Mouse (Mus musculus) ES-E14 (cell line): ENCODE data around the gene Fank1. TPM values are rescaled to one million over a fixed set of nuclear protein-coding genes. Genes with fewer than 3 reads are reported as not detected.

Experiments used
- DNase-seq: peaks from one replicate; pipeline ENCODE4 v3.0.0-alpha.2; 2013; ENCODE audit warnings: low read depth, low spot score
- H3K27ac ChIP-seq: 2 replicates; pipeline ENCODE4 v1.5.1; 2012; ENCODE audit warnings: low read depth, mild to moderate bottlenecking, low read length, moderate library complexity, mixed read lengths; ENCODE audit not compliant: poor library complexity, insufficient read depth, severe bottlenecking
- H3K36me3 ChIP-seq: 2 replicates; pipeline ENCODE4 v1.6.1; 2012; ENCODE audit warnings: mild to moderate bottlenecking, low read length, moderate library complexity, mixed read lengths; ENCODE audit not compliant: control insufficient read depth, poor library complexity, insufficient read depth, severe bottlenecking
- H3K4me1 ChIP-seq, 2 experiments: fragments of 150-350 bp in 1 of 2; sonication (generic) in 1 of 2; 2 replicates each; pipeline ENCODE4 v1.6.1; 2012; ENCODE audit warnings: low read length in 2 of 2, mild to moderate bottlenecking in 1 of 2, mixed read lengths in 1 of 2; ENCODE audit not compliant: control insufficient read depth in 2 of 2, insufficient read depth in 2 of 2, poor library complexity in 1 of 2
- H3K4me3 ChIP-seq, 2 experiments: fragments of 150-350 bp in 1 of 2; sonication (generic) in 1 of 2; 2 replicates each; pipeline ENCODE4 v1.5.1; 2012; ENCODE audit warnings: low read length in 2 of 2, low read depth in 1 of 2, mild to moderate bottlenecking in 1 of 2, mixed read lengths in 1 of 2; ENCODE audit not compliant: insufficient read depth in 1 of 2, poor library complexity in 1 of 2, severe bottlenecking in 1 of 2
- H3K9ac ChIP-seq: 2 replicates; pipeline ENCODE4 v1.6.1; 2012; ENCODE audit warnings: low read depth, mild to moderate bottlenecking, low read length, mixed read lengths; ENCODE audit not compliant: poor library complexity, insufficient read depth, severe bottlenecking
- H3K9me3 ChIP-seq: fragments of 150-350 bp; sonication (generic); 2 replicates; pipeline ENCODE4 v1.6.1; 2012; ENCODE audit warnings: low read depth, mild to moderate bottlenecking, low read length; ENCODE audit not compliant: control insufficient read depth, insufficient read depth
- CHD2 ChIP-seq: IDR thresholded peaks from 2 replicates; pipeline ENCODE4 v1.6.1; 2014; ENCODE audit warnings: mild to moderate bottlenecking, low read depth, low read length, inconsistent platforms
- HCFC1 ChIP-seq: IDR thresholded peaks from 2 replicates; pipeline ENCODE4 v1.6.1; 2012; ENCODE audit warnings: low read length, inconsistent platforms, borderline replicate concordance; ENCODE audit not compliant: insufficient read depth
- MAFK ChIP-seq: IDR thresholded peaks from 2 replicates; pipeline ENCODE4 v1.6.1; 2014; ENCODE audit warnings: mild to moderate bottlenecking, low read depth, low read length, inconsistent platforms; ENCODE audit not compliant: insufficient read depth
- ZC3H11A ChIP-seq: IDR thresholded peaks from 2 replicates; pipeline ENCODE4 v1.6.1; 2012; ENCODE audit warnings: low read depth, mild to moderate bottlenecking, inconsistent platforms, low read length, borderline replicate concordance
- ZNF384 ChIP-seq: IDR thresholded peaks from 2 replicates; pipeline ENCODE4 v1.6.1; 2012; ENCODE audit warnings: low read depth, low read length, inconsistent platforms
- in situ Hi-C, 2 experiments: fragments of 600-800 bp; cut with MboI; formaldehyde crosslinking; loops; one replicate each; pipeline ENCODE4 v1.15.1; 2025; ENCODE audit warnings: low sequenced_read_pairs in 2 of 2, inconsistent platforms in 1 of 2; ENCODE audit not compliant: unreplicated experiment in 2 of 2
- total RNA-seq: library from RNA; depleted of rRNA; stranded (reverse); fragments of 300-350 nt; gene quantifications from 2 replicates; pipeline ENCODE4 v1.2.3, GENCODE M21; 2012

Fank1 gene
- total RNA-seq, 1 experiment, result 0.62 TPM

- no peak overlapping the region for H3K4me3 ChIP-seq
- no peak overlapping the region for H3K9ac ChIP-seq
- H3K4me1 ChIP-seq, result no peaks in the 10 kb centered on the region
- H3K27ac ChIP-seq, result no peak overlapping the region
- H3K9me3 ChIP-seq, result no peaks in the 10 kb centered on the region
- in situ Hi-C loops, result no loop called here
- TF ChIP-seq HCFC1, result no peak
- TF ChIP-seq ZNF384, result no peak
- TF ChIP-seq ZC3H11A, result no peak
- no peak for TF ChIP-seq CHD2
- TF ChIP-seq MAFK, result no peak
- peaks cover 24% of the 10 kb centered on the region for H3K36me3 ChIP-seq
- DNase-seq, result no peak
These were observed 32.0 kb upstream of the Fank1 start for GRCm38 (mm10) chr7:133744701-133745100.

GRCm38 (mm10) chr7:133747372-133747771 lies 29.3 kb upstream of the Fank1 start:
- no peaks in the 10 kb centered on the region for H3K9me3 ChIP-seq
- DNase-seq, result no peak
- no peaks in the 10 kb centered on the region for H3K4me1 ChIP-seq
- H3K4me3 ChIP-seq, result no peak overlapping the region
- H3K36me3 ChIP-seq, result peaks cover 14% of the 10 kb centered on the region
- no peak overlapping the region for H3K9ac ChIP-seq
- no peak overlapping the region for H3K27ac ChIP-seq
- in situ Hi-C loops, result no loop called here
- no peak for TF ChIP-seq MAFK
- TF ChIP-seq ZNF384, result no peak
- no peak for TF ChIP-seq CHD2
- TF ChIP-seq HCFC1, result no peak
- TF ChIP-seq ZC3H11A, result no peak

GRCm38 (mm10) chr7:133748753-133749152 lies 27.9 kb upstream of the Fank1 start:
- Histone ChIP-seq H3K36me3 (peaks cover 12% of the 10 kb centered on the region), H3K4me1 (no peaks in the 10 kb centered on the region), H3K27ac (no peak overlapping the region), H3K4me3 (no peak overlapping the region), H3K9ac (no peak overlapping the region), H3K9me3 (no peaks in the 10 kb centered on the region)
- DNase-seq, result no peak
- no peak for TF ChIP-seq HCFC1
- no peak for TF ChIP-seq CHD2
- TF ChIP-seq ZNF384, result no peak
- no peak for TF ChIP-seq ZC3H11A
- no peak for TF ChIP-seq MAFK
- in situ Hi-C loops, result no loop called here

DNA sequence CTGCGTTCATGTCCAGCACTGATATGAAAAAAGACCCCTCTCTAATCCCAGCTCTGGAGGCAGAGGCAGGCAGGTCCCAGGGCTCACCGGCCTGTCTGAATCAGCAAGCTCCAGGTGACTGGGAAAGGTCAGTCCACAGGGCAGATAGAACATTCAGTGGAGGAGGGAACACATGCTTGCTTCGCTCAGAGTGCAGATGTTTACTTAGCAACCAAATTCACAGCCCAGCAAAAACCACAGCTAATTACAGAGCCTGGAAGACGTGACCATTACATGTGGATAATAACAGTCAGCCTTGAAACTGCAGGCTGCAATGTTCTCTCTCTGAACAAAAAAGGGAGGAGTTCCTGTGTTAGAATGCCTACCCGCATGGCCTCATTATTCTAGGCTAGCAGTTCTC lies 26.0 kb upstream of the Fank1 start:
- Histone ChIP-seq H3K4me1 (no peaks in the 10 kb centered on the region), H3K27ac (no peak overlapping the region), H3K9me3 (no peaks in the 10 kb centered on the region), H3K4me3 (no peak overlapping the region), H3K36me3 (peaks cover 12% of the 10 kb centered on the region), H3K9ac (no peak overlapping the region)
- in situ Hi-C loops, result no loop called here
- TF ChIP-seq ZNF384 (no peak), CHD2 (no peak), MAFK (no peak), HCFC1 (no peak), ZC3H11A (no peak)
- no peak for DNase-seq

GRCm38 (mm10) chr7:133751163-133751562 lies 25.5 kb upstream of the Fank1 start:
- in situ Hi-C loops, result no loop called here
- Histone ChIP-seq H3K4me1 (no peaks in the 10 kb centered on the region), H3K4me3 (no peak overlapping the region), H3K27ac (no peak overlapping the region), H3K36me3 (peaks cover 12% of the 10 kb centered on the region), H3K9ac (no peak overlapping the region), H3K9me3 (no peaks in the 10 kb centered on the region)
- no peak for TF ChIP-seq ZNF384
- DNase-seq, result no peak
